Mouse (Mus musculus) kidney, adult 18-20 months (tissue): ENCODE data around the gene Cdk1.
A peak's percentile ranks its signal among the peaks of the same experiment; 100 is the strongest.
"Not testable (repeated sequence)": the region's sequence is repeated elsewhere in the genome, so short reads cannot be mapped to it uniquely, and the experiment has no call there.

Experiments
- DNase-seq: peaks from one replicate; pipeline ENCODE4 v3.0.0; 2021

Gene Cdk1

GRCm38 (mm10) chr10:69352212-69353085, at the start of gene Cdk1:
Gene Cdk1 (minus strand): TSS chr10:69352938.
- peak; percentile 97 for DNase-seq

GRCm38 (mm10) chr10:69399814-69400385, 47.2 kb upstream of the Cdk1 start:
- DNase-seq: peak; percentile 21

GRCm38 (mm10) chr10:69398763-69399590, 46.2 kb upstream of the Cdk1 start, which contains the start of gene Ank3:
Gene Ank3 (plus strand): TSS chr10:69398773.
- peak; percentile 73 for DNase-seq

- DNase-seq: no peak
These were observed 45.5 kb upstream of the Cdk1 start for GRCm38 (mm10) chr10:69398197-69398762.

GRCm38 (mm10) chr10:69389511-69389910, 36.8 kb upstream of the Cdk1 start:
- DNase-seq: no peak

- peak; percentile 4 for DNase-seq
These were observed 34.0 kb upstream of the Cdk1 start for GRCm38 (mm10) chr10:69386767-69387166.

GRCm38 (mm10) chr10:69385136-69385535, 32.4 kb upstream of the Cdk1 start:
- DNase-seq: no peak

GRCm38 (mm10) chr10:69384640-69385039, 31.9 kb upstream of the Cdk1 start:
- DNase-seq: no peak

GRCm38 (mm10) chr10:69383186-69383585, 30.4 kb upstream of the Cdk1 start:
- DNase-seq: no peak

GRCm38 (mm10) chr10:69375154-69375553, 22.4 kb upstream of the Cdk1 start:
- no peak for DNase-seq

GRCm38 (mm10) chr10:69373796-69374550, 21.2 kb upstream of the Cdk1 start:
- no peak for DNase-seq

GRCm38 (mm10) chr10:69372061-69372460, 19.3 kb upstream of the Cdk1 start:
- DNase-seq: no peak

- DNase-seq: peak; percentile 55
These were observed 18.7 kb upstream of the Cdk1 start for GRCm38 (mm10) chr10:69371441-69371840.

- DNase-seq: no peak
These were observed 16.6 kb upstream of the Cdk1 start for GRCm38 (mm10) chr10:69369321-69369720.

GRCm38 (mm10) chr10:69366877-69367387, 14.2 kb upstream of the Cdk1 start:
- no peak for DNase-seq

- no peak for DNase-seq
These were observed 13.5 kb upstream of the Cdk1 start for GRCm38 (mm10) chr10:69366208-69366607.

- no peak for DNase-seq
These were observed 6.9 kb upstream of the Cdk1 start for GRCm38 (mm10) chr10:69359666-69360065.

- DNase-seq: not testable (repeated sequence)
These were observed 345 bp upstream of the Cdk1 start for GRCm38 (mm10) chr10:69353086-69353479.

GRCm38 (mm10) chr10:69351842-69352211, 911 bp downstream of the Cdk1 start:
- DNase-seq: no peak

GRCm38 (mm10) chr10:69351071-69351841, 1.5 kb downstream of the Cdk1 start:
- no peak for DNase-seq

- DNase-seq: no peak
These were observed 4.5 kb downstream of the Cdk1 start for GRCm38 (mm10) chr10:69348206-69348605.
